Mouse (Mus musculus) spleen, adult 12 weeks (tissue): ENCODE results near the gene Nxnl2.
A peak's percentile ranks its signal among the peaks of the same experiment; 100 is the strongest.

ENCODE experiments used
- DNase-seq: peaks from one replicate; pipeline ENCODE4 v3.0.0; 2022; ENCODE audit warnings: low spot score

The Nxnl2 gene

GRCm38 (mm10) chr13:51170691-51171680 is at the start of gene Nxnl2:
Nxnl2 (plus strand) TSS chr13:51171022.
- peak; percentile 14 for DNase-seq

- DNase-seq = no peak
These were observed 48.9 kb upstream of the Nxnl2 start for GRCm38 (mm10) chr13:51121966-51122365.

GRCm38 (mm10) chr13:51122771-51123170 is 48.1 kb upstream of the Nxnl2 start:
- DNase-seq = no peak

GRCm38 (mm10) chr13:51125357-51125756 is 45.5 kb upstream of the Nxnl2 start:
- no peak for DNase-seq

GRCm38 (mm10) chr13:51127906-51128305 is 42.9 kb upstream of the Nxnl2 start:
- DNase-seq = no peak

GRCm38 (mm10) chr13:51128417-51128816 is 42.4 kb upstream of the Nxnl2 start:
- no peak for DNase-seq

- no peak for DNase-seq
These were observed 39.6 kb upstream of the Nxnl2 start for GRCm38 (mm10) chr13:51131179-51131578.

GRCm38 (mm10) chr13:51136315-51136714 is 34.5 kb upstream of the Nxnl2 start:
- no peak for DNase-seq

GRCm38 (mm10) chr13:51136996-51137701 is 33.7 kb upstream of the Nxnl2 start:
- DNase-seq = no peak

- no peak for DNase-seq
These were observed 33.2 kb upstream of the Nxnl2 start for GRCm38 (mm10) chr13:51137702-51138031.

- DNase-seq = no peak
These were observed 23.7 kb upstream of the Nxnl2 start for GRCm38 (mm10) chr13:51147106-51147505.

- DNase-seq = no peak
These were observed 17.7 kb upstream of the Nxnl2 start for GRCm38 (mm10) chr13:51152966-51153669.

GRCm38 (mm10) chr13:51153670-51154030 is 17.2 kb upstream of the Nxnl2 start:
- DNase-seq = no peak

- no peak for DNase-seq
These were observed 15.4 kb upstream of the Nxnl2 start for GRCm38 (mm10) chr13:51155178-51156013.

- no peak for DNase-seq
These were observed 14.8 kb upstream of the Nxnl2 start for GRCm38 (mm10) chr13:51156014-51156386.

GRCm38 (mm10) chr13:51157291-51157690 is 13.5 kb upstream of the Nxnl2 start:
- no peak for DNase-seq

GRCm38 (mm10) chr13:51161672-51162071 is 9.2 kb upstream of the Nxnl2 start:
- DNase-seq = no peak

- no peak for DNase-seq
These were observed 8.6 kb upstream of the Nxnl2 start for GRCm38 (mm10) chr13:51162246-51162645.

GRCm38 (mm10) chr13:51166711-51167110 is 4.1 kb upstream of the Nxnl2 start:
- DNase-seq = no peak

- no peak for DNase-seq
These were observed 607 bp upstream of the Nxnl2 start for GRCm38 (mm10) chr13:51170215-51170614.

GRCm38 (mm10) chr13:51172601-51173000 is 1.8 kb downstream of the Nxnl2 start:
- no peak for DNase-seq

GRCm38 (mm10) chr13:51178932-51179331 is 8.1 kb downstream of the Nxnl2 start:
- DNase-seq = no peak
